Mouse (Mus musculus) neural tube, embryonic 13.5 days (tissue): ENCODE results near the gene Ttc28. TPM values are rescaled to one million over a fixed set of nuclear protein-coding genes. Genes with fewer than 3 reads are reported as not detected.

Experiments
- ATAC-seq: fragments of 200-750 bp; cut with Nextera tagmentation; 2 replicates; pipeline ENCODE4 v1.8.0; 2017; ENCODE audit warnings: low read depth, mild to moderate bottlenecking, moderate TSS enrichment, moderate library complexity
- H3K27ac ChIP-seq: fragments of 300-500 bp; sonication (generic); replicated peaks from 2 replicates; pipeline ENCODE4 v1.5.1; 2015; ENCODE audit warnings: moderate library complexity, mild to moderate bottlenecking, inconsistent platforms
- H3K27me3 ChIP-seq: fragments of 300-500 bp; sonication (generic); 2 replicates; pipeline ENCODE4 v1.6.1; 2015; ENCODE audit warnings: mild to moderate bottlenecking, inconsistent platforms
- H3K36me3 ChIP-seq: fragments of 300-500 bp; sonication (generic); 2 replicates; pipeline ENCODE4 v1.6.1; 2015; ENCODE audit warnings: mild to moderate bottlenecking, inconsistent platforms
- H3K4me1 ChIP-seq: fragments of 300-500 bp; sonication (generic); replicated peaks from 2 replicates; pipeline ENCODE4 v1.6.1; 2015; ENCODE audit warnings: inconsistent platforms
- H3K4me2 ChIP-seq: fragments of 300-500 bp; sonication (generic); 2 replicates; pipeline ENCODE4 v1.6.1; 2015; ENCODE audit warnings: inconsistent platforms, mild to moderate bottlenecking, moderate library complexity
- H3K4me3 ChIP-seq: fragments of 300-500 bp; sonication (generic); 2 replicates; pipeline ENCODE4 v1.5.1; 2015; ENCODE audit warnings: mild to moderate bottlenecking, inconsistent platforms
- H3K9ac ChIP-seq: fragments of 300-500 bp; sonication (generic); 2 replicates; pipeline ENCODE4 v1.6.1; 2015; ENCODE audit warnings: moderate library complexity, mild to moderate bottlenecking, inconsistent platforms
- H3K9me3 ChIP-seq: fragments of 300-500 bp; sonication (generic); 2 replicates; pipeline ENCODE4 v1.6.1; 2016; ENCODE audit warnings: inconsistent platforms
- WGBS: fragments of 180-500 bp; shearing (Covaris S2); methylation state at CpG from one replicate; pipeline ENCODE4 v1.1.7; 2015; 5-methylcytosine and 5-hydroxymethylcytosine counted together
- polyA plus RNA-seq: library from polyadenylated mRNA; unstranded; fragments of >200 nt; fragmentation: Nextera tagmentation; extraction: Ambion mirVana; gene quantifications from 2 replicates; pipeline ENCODE4 v1.2.1, GENCODE M21; 2015

The Ttc28 gene
- polyA plus RNA-seq, 1 experiment from 2014 or later, result 18.7 TPM

DNA sequence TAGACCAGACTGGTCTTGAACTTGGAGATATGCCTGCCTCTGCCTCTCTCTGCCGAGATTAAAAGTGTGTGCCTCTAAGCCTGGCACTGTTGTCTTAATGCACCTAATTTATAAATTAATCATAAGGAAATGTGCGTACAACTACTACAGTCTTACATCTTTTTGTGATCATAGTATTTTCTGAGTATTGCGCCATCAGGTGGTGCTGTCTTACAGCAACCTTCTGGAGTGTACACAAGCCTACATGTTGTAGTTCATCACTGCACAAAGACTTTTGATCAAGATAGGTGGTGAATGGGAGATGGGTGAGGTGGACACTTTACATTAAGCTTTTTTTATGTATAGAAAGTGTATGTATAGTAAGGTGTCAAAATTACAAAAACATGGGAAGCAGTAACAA lies 45.0 kb downstream of the Ttc28 start:
- WGBS, result 91% methylated on average over 3 of the region's 3 CpGs
- 0 out of 2 replicates have a peak, but pooled peaks cover 3% of the 10 kb centered on the region for H3K4me1 ChIP-seq
- H3K36me3 ChIP-seq, result no peaks in the 10 kb centered on the region
- no peaks in the 10 kb centered on the region for H3K27me3 ChIP-seq
- no peak for ATAC-seq
- no peak overlapping the region for H3K27ac ChIP-seq
- no peak overlapping the region for H3K4me2 ChIP-seq
- H3K9ac ChIP-seq, result no peak overlapping the region
- H3K4me3 ChIP-seq, result no peak overlapping the region
- no peaks in the 10 kb centered on the region for H3K9me3 ChIP-seq

DNA sequence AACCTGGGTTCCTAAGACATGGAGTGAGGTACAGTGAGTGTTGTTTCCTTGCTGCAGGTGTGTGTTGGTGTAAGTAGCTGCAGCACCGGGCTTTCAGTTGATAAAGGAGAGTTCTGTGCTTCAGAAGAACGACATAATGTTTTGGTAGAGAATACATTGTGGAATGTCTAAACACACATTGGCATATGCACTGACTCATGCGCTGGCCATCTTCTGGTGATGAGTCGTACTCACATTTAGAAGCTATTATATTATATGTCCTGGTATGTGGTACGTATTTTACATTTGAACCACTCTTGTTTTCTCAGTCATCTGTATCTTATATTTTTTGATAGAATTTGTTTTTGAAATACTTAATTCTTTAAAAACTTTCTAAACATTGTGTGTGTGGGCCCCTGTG lies 46.2 kb downstream of the Ttc28 start:
- 87% methylated on average over 5 of the region's 5 CpGs for WGBS
- Histone ChIP-seq H3K4me2 (no peak overlapping the region), H3K27ac (no peak overlapping the region), H3K4me3 (no peak overlapping the region), H3K9me3 (no peaks in the 10 kb centered on the region), H3K4me1 (0 out of 2 replicates have a peak, but pooled peaks cover 3% of the 10 kb centered on the region), H3K9ac (no peak overlapping the region), H3K36me3 (no peaks in the 10 kb centered on the region), H3K27me3 (no peaks in the 10 kb centered on the region)
- no peak for ATAC-seq

DNA sequence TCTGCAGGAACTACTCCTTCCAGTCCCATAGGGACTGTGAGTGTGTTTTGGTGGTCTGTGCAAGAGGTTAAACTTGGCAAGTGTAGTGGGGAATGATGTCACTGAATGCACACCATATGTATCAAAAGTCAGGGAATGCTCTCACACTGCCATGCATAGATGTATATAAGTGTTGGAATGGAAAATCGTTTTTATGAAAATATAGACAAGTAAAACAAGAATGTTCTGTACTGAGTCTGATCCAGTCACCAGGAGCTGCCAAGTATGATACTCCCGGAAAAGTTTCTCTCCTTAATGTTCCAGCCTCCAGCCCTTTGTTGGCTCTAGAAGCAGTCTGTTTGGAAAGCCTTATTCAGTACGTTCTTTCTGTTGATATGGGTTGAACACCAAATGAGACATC lies 48.7 kb downstream of the Ttc28 start:
- H3K9me3 ChIP-seq, result no peaks in the 10 kb centered on the region
- no peak; the same call in 1 of the 2 replicates for ATAC-seq
- H3K4me3 ChIP-seq, result no peak overlapping the region
- WGBS, result 63% methylated on average over 3 of the region's 3 CpGs
- no peak overlapping the region for H3K4me2 ChIP-seq
- H3K9ac ChIP-seq, result no peak overlapping the region
- 0 out of 2 replicates have a peak, but pooled peaks cover 3% of the 10 kb centered on the region for H3K4me1 ChIP-seq
- H3K27ac ChIP-seq, result no peak overlapping the region
- H3K27me3 ChIP-seq, result no peaks in the 10 kb centered on the region
- no peaks in the 10 kb centered on the region for H3K36me3 ChIP-seq

DNA sequence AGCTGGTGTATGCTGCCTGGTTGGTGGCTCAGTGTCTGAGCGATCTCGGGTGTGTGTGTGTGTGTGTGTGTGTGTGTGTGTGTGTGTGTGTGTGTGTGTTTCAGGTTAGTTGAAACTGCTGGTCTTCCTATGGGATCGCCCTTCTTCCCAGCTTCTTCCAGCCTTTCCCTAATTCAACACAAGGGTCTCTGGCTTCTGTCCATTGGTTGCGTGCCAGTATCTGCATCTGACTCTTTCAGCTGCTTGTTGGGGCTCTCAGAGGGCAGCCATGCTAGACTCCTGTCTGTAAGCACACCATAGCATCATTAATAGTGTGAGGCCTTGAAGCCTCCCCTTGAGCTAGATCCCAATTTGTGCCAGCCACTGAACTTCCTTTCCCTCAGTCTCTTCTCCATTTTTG lies 49.7 kb downstream of the Ttc28 start:
- Histone ChIP-seq H3K9ac (no peak overlapping the region), H3K27ac (no peak overlapping the region; the same call in 1 of the 2 replicates), H3K9me3 (no peaks in the 10 kb centered on the region), H3K4me2 (no peak overlapping the region), H3K36me3 (no peaks in the 10 kb centered on the region), H3K4me3 (no peak overlapping the region), H3K27me3 (no peaks in the 10 kb centered on the region), H3K4me1 (0 out of 2 replicates have a peak, but pooled peaks cover 3% of the 10 kb centered on the region)
- ATAC-seq, result no peak
- WGBS, result 85% methylated on average over 4 of the region's 4 CpGs

DNA sequence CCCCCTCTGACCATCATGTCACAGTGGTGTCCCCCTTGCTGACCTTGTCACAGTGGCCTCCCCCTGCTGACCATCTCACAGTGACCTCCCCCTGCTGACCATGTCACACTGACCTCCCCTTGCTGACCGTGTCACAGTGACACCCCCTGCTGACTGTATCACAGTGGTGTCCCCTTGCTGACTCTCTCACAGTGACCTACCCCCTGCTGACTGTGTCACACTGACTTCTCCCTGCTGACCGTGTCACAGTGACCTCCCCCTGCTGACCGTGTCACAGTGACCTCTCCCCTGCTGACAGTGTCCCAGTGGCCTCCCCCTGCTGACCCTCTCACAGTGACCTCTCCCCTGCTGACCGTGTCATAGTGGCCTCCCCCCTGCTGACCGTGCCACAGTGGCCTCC lies 57.0 kb downstream of the Ttc28 start:
- Histone ChIP-seq H3K4me3 (no peak overlapping the region), H3K9me3 (no peaks in the 10 kb centered on the region), H3K36me3 (no peaks in the 10 kb centered on the region), H3K27ac (no peak overlapping the region), H3K27me3 (no peaks in the 10 kb centered on the region), H3K4me2 (no peak overlapping the region), H3K4me1 (peaks cover 4% of the 10 kb centered on the region), H3K9ac (no peak overlapping the region)
- 42% methylated on average over 5 of the region's 5 CpGs for WGBS
- no peak for ATAC-seq

DNA sequence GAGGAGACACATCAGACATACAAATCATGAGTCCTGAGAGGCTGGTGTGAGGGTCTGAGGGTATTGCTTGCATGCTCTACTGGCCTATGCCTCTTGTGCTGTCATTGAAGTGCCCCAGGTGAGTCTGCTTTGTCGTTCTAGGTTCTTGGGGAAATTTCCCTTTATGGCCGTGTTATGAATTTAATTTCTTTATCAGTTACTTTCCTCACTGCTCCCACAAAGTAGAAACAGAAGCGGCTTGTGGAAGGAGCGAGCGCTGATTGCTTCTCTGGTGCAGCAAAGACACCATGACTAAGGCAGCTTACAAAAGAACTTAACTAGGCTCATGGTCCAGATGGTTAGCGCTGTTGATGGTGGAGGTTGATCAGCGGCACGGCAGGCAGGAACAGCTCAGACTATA lies 64.7 kb downstream of the Ttc28 start:
- no peak for ATAC-seq
- H3K27ac ChIP-seq, result no peak overlapping the region
- no peak overlapping the region for H3K4me3 ChIP-seq
- 80% methylated on average over 8 of the region's 8 CpGs for WGBS
- H3K27me3 ChIP-seq, result no peaks in the 10 kb centered on the region
- peaks cover 28% of the 10 kb centered on the region for H3K4me1 ChIP-seq
- H3K4me2 ChIP-seq, result no peak overlapping the region
- H3K36me3 ChIP-seq, result no peaks in the 10 kb centered on the region
- no peak overlapping the region for H3K9ac ChIP-seq
- no peaks in the 10 kb centered on the region for H3K9me3 ChIP-seq

DNA sequence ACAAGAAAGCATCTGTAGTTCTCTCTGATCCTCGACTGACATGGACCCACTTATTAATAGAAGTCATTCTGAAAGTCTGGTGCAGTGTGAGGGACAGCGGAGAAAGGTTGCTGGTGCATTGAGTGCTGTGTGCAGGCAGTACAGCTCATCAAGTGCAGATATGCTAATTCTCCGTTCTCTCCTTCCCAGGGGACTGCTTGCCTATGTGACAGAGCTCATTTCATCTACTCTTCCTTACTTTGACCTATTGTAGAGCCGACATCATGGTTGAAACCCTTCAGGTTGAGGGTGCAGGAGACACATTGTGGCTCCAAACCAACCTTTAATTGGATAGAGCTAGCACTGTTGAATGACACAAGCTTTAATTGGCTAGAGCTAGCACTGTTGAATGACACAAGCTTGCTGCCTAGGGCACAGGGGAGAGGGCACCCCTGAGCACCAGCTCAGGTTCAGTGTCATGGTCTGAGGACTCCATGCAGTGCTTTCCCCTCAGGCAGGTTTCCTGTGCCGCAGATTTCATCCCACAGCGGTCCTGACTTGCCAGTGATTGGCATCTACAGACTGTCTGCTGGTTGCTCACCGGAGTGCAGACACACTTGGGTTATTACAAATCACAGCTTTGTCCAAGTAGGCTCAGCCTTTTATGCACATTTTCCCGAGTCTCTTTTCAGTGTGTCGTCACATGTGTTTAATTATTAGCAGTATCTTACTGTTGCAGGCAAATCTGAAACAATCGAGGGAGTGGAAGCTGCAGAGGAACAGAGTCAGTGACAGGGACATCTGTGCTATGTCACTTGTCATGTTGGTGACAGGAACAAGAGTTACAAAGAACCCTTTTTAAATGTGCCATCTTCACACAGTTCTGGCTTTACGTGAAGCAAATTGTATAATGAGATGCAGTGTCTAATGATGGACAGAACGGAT lies 69.1 kb downstream of the Ttc28 start:
- Histone ChIP-seq H3K36me3 (no peaks in the 10 kb centered on the region), H3K27me3 (no peaks in the 10 kb centered on the region), H3K9ac (no peak overlapping the region), H3K4me3 (no peak overlapping the region), H3K4me1 (peaks cover 11% of the 10 kb centered on the region), H3K9me3 (no peaks in the 10 kb centered on the region), H3K27ac (0 out of 2 replicates have a peak overlapping the region, but pooled peaks have one; percentile 2), H3K4me2 (no peak overlapping the region)
- WGBS, result 61% methylated on average over 12 of the region's 12 CpGs
- 0 out of 2 replicates have a peak, but pooled peaks have one; percentile 27 for ATAC-seq

DNA sequence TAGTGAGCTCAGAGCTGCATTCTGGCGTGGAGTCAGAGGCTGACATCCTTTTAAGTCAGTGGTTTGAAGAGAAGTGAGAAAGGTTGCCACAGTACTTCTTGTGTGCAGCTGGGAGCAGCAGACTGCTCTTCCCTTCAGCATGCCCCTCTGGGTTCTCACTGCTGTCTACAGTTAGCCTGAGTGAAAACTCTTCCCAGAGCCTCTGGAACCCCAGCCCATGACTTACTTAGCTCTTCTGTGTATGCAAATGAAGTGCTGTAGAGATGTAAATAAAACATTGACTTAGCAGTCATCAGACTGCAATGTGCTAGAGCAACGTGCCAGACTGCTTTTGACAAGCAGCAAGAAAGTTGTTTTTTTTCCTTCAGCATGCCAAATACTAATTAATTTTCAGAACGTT lies 70.2 kb downstream of the Ttc28 start:
- H3K4me3 ChIP-seq, result no peak overlapping the region
- no peak overlapping the region for H3K9ac ChIP-seq
- no peak for ATAC-seq
- H3K27ac ChIP-seq, result no peak overlapping the region
- no peaks in the 10 kb centered on the region for H3K36me3 ChIP-seq
- no peaks in the 10 kb centered on the region for H3K27me3 ChIP-seq
- no peaks in the 10 kb centered on the region for H3K9me3 ChIP-seq
- H3K4me2 ChIP-seq, result no peak overlapping the region
- H3K4me1 ChIP-seq, result peaks cover 11% of the 10 kb centered on the region
- WGBS, result 63% methylated on average over 3 of the region's 3 CpGs

DNA sequence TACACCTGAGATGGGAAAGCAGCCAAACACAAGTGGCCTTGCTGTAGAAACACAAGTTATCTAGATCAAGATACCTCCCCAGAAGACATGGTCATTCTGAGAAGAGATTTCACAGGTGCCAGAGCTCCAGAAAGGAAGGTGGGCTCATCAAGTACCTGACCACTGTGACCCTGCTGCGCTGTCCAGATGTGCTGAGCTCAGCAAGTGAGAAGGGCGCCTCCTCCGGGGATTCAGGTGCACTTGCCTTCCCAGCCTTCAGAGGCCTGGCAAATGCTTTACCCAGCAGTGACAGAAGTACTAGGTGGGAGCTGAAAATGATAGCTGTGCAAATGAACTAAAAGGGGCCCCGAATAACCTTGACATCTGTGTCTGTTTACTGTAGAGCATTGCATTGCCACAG lies 78.6 kb downstream of the Ttc28 start:
- ATAC-seq, result no peak
- Histone ChIP-seq H3K36me3 (no peaks in the 10 kb centered on the region), H3K27me3 (no peaks in the 10 kb centered on the region), H3K4me3 (no peak overlapping the region), H3K4me1 (peaks cover 15% of the 10 kb centered on the region), H3K27ac (no peak overlapping the region), H3K9me3 (no peaks in the 10 kb centered on the region), H3K9ac (no peak overlapping the region), H3K4me2 (no peak overlapping the region)
- WGBS, result 94% methylated on average over 4 of the region's 4 CpGs

DNA sequence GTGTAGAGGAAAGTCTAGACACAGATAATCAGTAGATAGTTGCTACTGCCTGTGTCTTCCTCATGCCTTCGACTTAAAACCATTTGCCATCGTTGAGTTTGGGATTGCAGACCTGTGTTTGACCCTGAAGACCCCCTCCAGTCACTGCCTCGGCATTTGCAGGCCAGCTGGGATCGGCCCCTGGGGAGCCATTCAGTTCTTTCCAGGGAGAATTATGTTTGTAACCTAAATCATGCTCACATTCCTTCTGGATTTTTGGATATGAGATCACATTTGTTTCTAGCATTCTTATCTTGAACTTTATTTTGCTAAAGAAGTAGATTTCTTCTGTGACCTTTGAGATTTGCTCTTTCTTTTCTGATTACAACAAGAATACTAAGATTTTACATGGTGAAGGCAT lies 80.5 kb downstream of the Ttc28 start:
- Histone ChIP-seq H3K9me3 (no peaks in the 10 kb centered on the region), H3K9ac (no peak overlapping the region), H3K27me3 (no peaks in the 10 kb centered on the region), H3K4me3 (no peak overlapping the region), H3K27ac (no peak overlapping the region), H3K4me1 (peaks cover 15% of the 10 kb centered on the region), H3K36me3 (no peaks in the 10 kb centered on the region), H3K4me2 (no peak overlapping the region)
- 28% methylated on average over 4 of the region's 4 CpGs for WGBS
- no peak for ATAC-seq

DNA sequence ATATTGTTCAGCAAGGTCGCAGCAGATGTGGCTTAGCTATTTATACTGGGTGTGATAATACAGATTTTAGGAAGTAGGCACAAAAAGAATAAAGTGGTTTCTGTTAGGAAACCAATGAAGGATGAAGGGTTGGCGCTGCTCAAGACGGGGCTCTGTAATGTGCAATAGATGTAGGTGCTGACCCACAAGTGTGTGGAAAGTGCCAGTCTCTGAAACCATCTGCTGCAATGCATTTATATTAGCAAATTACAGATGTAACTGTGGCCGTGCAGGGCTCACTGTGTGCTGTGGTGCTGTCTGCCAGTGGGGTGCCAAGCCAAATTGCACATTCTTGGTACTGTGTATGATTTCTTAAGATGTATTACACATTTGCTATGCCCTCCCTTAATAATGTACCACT lies 81.3 kb downstream of the Ttc28 start:
- peak; percentile 56; the same call in 1 of the 2 replicates for ATAC-seq
- H3K27ac ChIP-seq, result peak overlapping the region; percentile 69
- H3K9me3 ChIP-seq, result no peaks in the 10 kb centered on the region
- H3K27me3 ChIP-seq, result no peaks in the 10 kb centered on the region
- peaks cover 15% of the 10 kb centered on the region for H3K4me1 ChIP-seq
- WGBS, result 52% methylated on average over 4 of the region's 4 CpGs
- no peak overlapping the region for H3K4me2 ChIP-seq
- no peak overlapping the region for H3K9ac ChIP-seq
- no peaks in the 10 kb centered on the region for H3K36me3 ChIP-seq
- H3K4me3 ChIP-seq, result no peak overlapping the region

DNA sequence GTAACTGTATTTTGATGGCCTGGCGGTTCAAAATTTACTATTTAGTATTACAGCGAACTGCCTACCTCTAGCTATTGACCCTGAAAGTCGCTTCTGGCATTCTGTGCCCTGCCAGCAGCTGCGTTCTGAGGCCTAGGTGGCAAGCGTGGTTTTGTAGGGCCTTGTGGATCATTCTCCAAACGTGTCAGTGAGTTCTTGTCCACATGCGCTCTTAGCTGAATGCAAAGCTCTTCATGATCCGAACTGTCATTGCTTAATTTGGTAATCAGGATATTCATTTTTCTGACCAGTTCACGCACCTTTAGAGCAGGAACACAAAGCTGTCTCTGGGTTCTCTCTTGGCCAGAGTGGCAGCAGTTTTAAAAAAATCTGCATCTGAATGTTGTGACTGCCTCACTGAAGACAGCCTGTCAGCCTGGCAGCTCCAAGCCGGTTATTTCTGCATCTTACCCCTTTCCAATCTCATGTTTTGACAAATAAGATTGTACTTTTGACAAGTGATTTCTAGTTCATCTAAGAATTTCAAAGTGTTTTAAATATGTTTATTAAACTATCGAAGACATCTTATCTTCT lies 88.0 kb downstream of the Ttc28 start:
- Histone ChIP-seq H3K27ac (no peak overlapping the region), H3K4me1 (no peaks in the 10 kb centered on the region), H3K9me3 (no peaks in the 10 kb centered on the region), H3K4me2 (no peak overlapping the region), H3K27me3 (no peaks in the 10 kb centered on the region), H3K4me3 (no peak overlapping the region), H3K36me3 (no peaks in the 10 kb centered on the region), H3K9ac (no peak overlapping the region)
- 80% methylated on average over 11 of the region's 11 CpGs for WGBS
- no peak for ATAC-seq
